Mouse (Mus musculus) liver, postnatal 0 days (tissue): ENCODE measurements around the gene Gpr108. TPM values are rescaled to one million over a fixed set of nuclear protein-coding genes. Genes with fewer than 3 reads are reported as not detected.

ENCODE experiments used
- ATAC-seq: fragments of 200-750 bp; cut with Nextera tagmentation; 2 replicates; pipeline ENCODE4 v1.8.0; 2017; ENCODE audit warnings: mild to moderate bottlenecking, moderate library complexity
- DNase-seq: peaks from one replicate; pipeline ENCODE4 v3.0.0-alpha.2; 2016
- H3K27ac ChIP-seq: fragments of 300-500 bp; sonication (generic); 2 replicates; pipeline ENCODE4 v1.5.1; 2014; ENCODE audit warnings: antibody characterized with exemption, moderate library complexity, mild to moderate bottlenecking, low read depth
- H3K27me3 ChIP-seq: fragments of 300-500 bp; sonication (generic); 2 replicates; pipeline ENCODE4 v1.6.1; 2014; ENCODE audit warnings: low read length, control low read depth, mixed read lengths; ENCODE audit not compliant: insufficient read depth
- H3K36me3 ChIP-seq: fragments of 300-500 bp; sonication (generic); replicated peaks from 2 replicates; pipeline ENCODE4 v1.6.1; 2014; ENCODE audit warnings: mild to moderate bottlenecking, control low read depth, low read length, moderate library complexity, mixed read lengths; ENCODE audit not compliant: insufficient read depth
- H3K4me1 ChIP-seq: fragments of 300-500 bp; sonication (generic); 2 replicates; pipeline ENCODE4 v1.6.1; 2014; ENCODE audit warnings: antibody characterized with exemption, mild to moderate bottlenecking, control low read depth; ENCODE audit not compliant: insufficient read depth
- H3K4me2 ChIP-seq: fragments of 300-500 bp; sonication (generic); 2 replicates; pipeline ENCODE4 v1.6.1; 2014; ENCODE audit warnings: low read depth, mild to moderate bottlenecking, low read length, moderate library complexity, mixed read lengths
- H3K4me3 ChIP-seq: fragments of 300-500 bp; sonication (generic); 2 replicates; pipeline ENCODE4 v1.5.1; 2014; ENCODE audit warnings: low read depth, low read length
- H3K9ac ChIP-seq: fragments of 300-500 bp; sonication (generic); replicated peaks from 2 replicates; pipeline ENCODE4 v1.6.1; 2014; ENCODE audit warnings: mild to moderate bottlenecking, moderate library complexity
- H3K9me3 ChIP-seq: fragments of 300-500 bp; sonication (generic); 2 replicates; pipeline ENCODE4 v1.6.1; 2016; ENCODE audit warnings: mild to moderate bottlenecking, control low read depth, low read length, mixed read lengths
- CTCF ChIP-seq: sonication (generic); IDR thresholded peaks from 2 replicates; pipeline ENCODE4 v1.5.1; 2016; ENCODE audit warnings: antibody characterized with exemption, low read depth
- EP300 ChIP-seq: IDR thresholded peaks from 2 replicates; pipeline ENCODE4 v1.6.1; 2016; ENCODE audit warnings: antibody characterized with exemption, low read depth, mild to moderate bottlenecking
- WGBS: fragments of 180-500 bp; shearing (Covaris S2); extraction: QIAGEN DNeasy Blood & Tissue Kit; methylation state at CpG from one replicate; pipeline ENCODE4 v1.1.7; 2014; ENCODE audit not compliant: insufficient replicate concordance; 5-methylcytosine and 5-hydroxymethylcytosine counted together
- polyA plus RNA-seq: library from polyadenylated mRNA; unstranded; fragments of >200 nt; fragmentation: Nextera tagmentation; extraction: Ambion mirVana; gene quantifications from 2 replicates; pipeline ENCODE4 v1.2.1, GENCODE M21; 2015

Gpr108 gene
- polyA plus RNA-seq, 1 experiment from 2014 or later = 9.2 TPM

DNA sequence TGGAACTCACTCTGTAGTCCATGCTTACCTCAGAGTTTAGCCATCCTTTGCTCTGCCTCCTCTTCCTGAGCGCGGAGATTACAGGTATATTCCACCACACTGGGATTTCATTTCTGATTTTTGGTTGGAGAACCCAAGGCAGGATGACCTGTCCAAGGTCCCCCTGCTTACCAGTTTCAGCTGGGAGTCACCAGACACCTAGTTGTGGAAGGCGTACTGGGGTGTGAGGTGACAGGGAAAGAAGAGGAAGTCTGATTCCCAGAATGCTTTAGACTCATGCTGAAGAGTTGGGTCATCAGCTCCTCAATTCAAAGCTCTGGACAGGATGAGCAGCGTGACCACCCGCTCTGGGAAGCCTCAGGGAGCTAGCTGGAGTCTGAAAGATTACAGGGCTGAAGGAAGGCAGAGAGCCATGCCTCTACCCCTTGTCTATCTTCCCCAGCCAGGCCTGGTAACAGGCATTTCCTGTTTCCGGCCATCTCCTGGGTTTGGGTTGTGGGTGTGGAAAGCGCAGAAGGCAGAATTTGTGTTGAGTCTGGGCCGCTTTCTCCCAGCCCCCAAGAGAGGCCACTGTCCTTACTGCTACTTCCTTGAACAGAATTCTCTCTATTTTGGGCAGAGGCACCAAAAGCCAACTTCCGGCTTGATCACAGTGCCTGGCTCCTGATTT is 41.9 kb upstream of the Gpr108 start:
- Histone ChIP-seq H3K4me2 (peak overlapping the region; percentile 14), H3K4me1 (peaks cover 11% of the 10 kb centered on the region; the same call in 1 of the 2 replicates), H3K36me3 (peaks cover 10% of the 10 kb centered on the region), H3K9me3 (0 out of 2 replicates have a peak, but pooled peaks cover 2% of the 10 kb centered on the region), H3K9ac (no peak overlapping the region), H3K27ac (peak overlapping the region; percentile 65), H3K27me3 (no peaks in the 10 kb centered on the region), H3K4me3 (no peak overlapping the region)
- 37% methylated on average over 9 of the region's 9 CpGs for WGBS
- TF ChIP-seq EP300 (peak; percentile 46; the same call in 1 of the 2 replicates), CTCF (no peak)
- peak; percentile 79 for ATAC-seq
- peak; percentile 53 for DNase-seq

DNA sequence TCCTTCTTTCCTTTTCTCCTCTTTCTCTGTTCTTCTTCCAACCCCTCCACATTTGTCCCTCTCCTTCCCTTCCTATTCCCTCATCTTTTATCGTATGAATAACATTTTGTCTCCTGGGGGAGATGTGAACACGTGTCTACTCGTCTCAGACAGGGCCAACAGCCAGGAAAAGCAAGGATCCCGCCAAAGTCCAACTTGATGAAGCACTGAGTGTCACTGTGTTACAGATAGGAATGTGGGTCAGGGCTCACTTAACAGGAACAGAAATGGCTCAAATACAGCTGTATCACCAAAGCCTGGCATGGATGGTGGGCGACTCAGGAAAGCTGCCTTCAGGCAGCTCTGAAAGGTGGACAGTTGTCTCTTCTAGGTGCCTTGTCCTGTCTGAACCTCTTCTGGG is 41.0 kb upstream of the Gpr108 start:
- 80% methylated on average over 5 of the region's 5 CpGs for WGBS
- ATAC-seq = no peak
- peaks cover 16% of the 10 kb centered on the region; the same call in 1 of the 2 replicates for H3K4me1 ChIP-seq
- DNase-seq = no peak
- H3K27ac ChIP-seq = peak overlapping the region; percentile 65; the same call in 1 of the 2 replicates
- H3K9me3 ChIP-seq = 0 out of 2 replicates have a peak, but pooled peaks cover 2% of the 10 kb centered on the region
- H3K4me2 ChIP-seq = no peak overlapping the region
- H3K27me3 ChIP-seq = no peaks in the 10 kb centered on the region
- peaks cover 10% of the 10 kb centered on the region for H3K36me3 ChIP-seq
- TF ChIP-seq CTCF = no peak
- TF ChIP-seq EP300 = no peak
- H3K9ac ChIP-seq = no peak overlapping the region
- H3K4me3 ChIP-seq = no peak overlapping the region

DNA sequence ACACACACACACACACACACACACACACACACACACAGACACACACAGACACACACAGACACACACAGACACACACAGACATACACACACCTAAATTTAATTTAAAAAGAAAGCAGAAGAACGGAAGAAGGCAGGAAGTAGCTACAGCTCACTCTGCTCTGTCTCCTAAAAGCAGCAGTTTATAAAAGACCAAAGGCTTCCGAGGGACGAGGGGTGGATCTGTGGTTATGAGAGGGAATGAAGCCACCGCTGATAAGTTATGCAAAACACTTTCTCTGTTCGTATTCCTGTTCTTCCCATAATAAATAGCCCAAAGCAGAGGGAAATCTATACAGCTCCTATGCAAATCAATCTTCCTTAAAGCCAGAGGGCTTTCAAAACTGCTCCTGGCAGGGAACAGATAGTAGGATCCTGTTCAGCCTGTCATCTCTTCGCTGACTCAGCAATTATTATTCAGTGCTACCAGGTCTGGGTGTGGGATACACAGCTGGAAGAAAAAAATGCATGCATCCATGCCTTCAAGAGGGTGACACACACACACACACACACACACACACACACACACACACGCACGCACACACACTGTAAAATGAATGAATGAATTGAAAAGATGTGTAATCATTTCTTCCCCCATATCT is 38.6 kb upstream of the Gpr108 start:
- peaks cover 5% of the 10 kb centered on the region for H3K36me3 ChIP-seq
- no peak for DNase-seq
- ATAC-seq = no peak
- H3K4me3 ChIP-seq = no peak overlapping the region
- no peak overlapping the region for H3K4me2 ChIP-seq
- TF ChIP-seq EP300 = no peak
- TF ChIP-seq CTCF = no peak
- H3K9ac ChIP-seq = no peak overlapping the region
- H3K4me1 ChIP-seq = peaks cover 16% of the 10 kb centered on the region; the same call in 1 of the 2 replicates
- 39% methylated on average over 8 of the region's 8 CpGs for WGBS
- no peak overlapping the region; the same call in 1 of the 2 replicates for H3K27ac ChIP-seq
- no peaks in the 10 kb centered on the region for H3K27me3 ChIP-seq
- 0 out of 2 replicates have a peak, but pooled peaks cover 2% of the 10 kb centered on the region for H3K9me3 ChIP-seq

DNA sequence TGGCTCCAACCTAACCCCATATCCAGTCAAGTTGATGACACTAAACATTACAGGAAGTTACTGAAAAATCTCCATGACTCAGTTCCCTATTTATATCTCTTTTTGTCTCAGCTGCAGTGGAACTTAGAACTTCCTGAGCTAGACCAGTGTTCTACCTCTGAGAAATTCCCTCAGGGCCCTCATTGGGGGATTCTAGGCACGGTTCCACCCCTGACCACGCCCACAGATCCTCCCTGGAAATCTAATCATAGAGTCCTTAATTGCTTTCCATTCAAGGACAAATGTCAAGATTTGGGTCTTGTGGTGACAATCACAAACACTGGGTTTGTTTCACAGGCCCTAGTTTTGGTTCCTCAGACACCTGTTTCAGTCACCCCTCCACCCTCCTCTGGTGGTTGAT is 36.8 kb upstream of the Gpr108 start:
- no peak for ATAC-seq
- H3K4me2 ChIP-seq = no peak overlapping the region
- H3K36me3 ChIP-seq = peaks cover 5% of the 10 kb centered on the region
- no peaks in the 10 kb centered on the region for H3K27me3 ChIP-seq
- H3K9ac ChIP-seq = no peak overlapping the region
- peaks cover 12% of the 10 kb centered on the region; the same call in 1 of the 2 replicates for H3K4me1 ChIP-seq
- 0 out of 2 replicates have a peak, but pooled peaks cover 2% of the 10 kb centered on the region for H3K9me3 ChIP-seq
- H3K27ac ChIP-seq = 0 out of 2 replicates have a peak overlapping the region, but pooled peaks have one; percentile 11
- WGBS = 39% methylated on average over 2 of the region's 2 CpGs
- H3K4me3 ChIP-seq = no peak overlapping the region
- TF ChIP-seq EP300 = no peak
- no peak for TF ChIP-seq CTCF
- no peak for DNase-seq

DNA sequence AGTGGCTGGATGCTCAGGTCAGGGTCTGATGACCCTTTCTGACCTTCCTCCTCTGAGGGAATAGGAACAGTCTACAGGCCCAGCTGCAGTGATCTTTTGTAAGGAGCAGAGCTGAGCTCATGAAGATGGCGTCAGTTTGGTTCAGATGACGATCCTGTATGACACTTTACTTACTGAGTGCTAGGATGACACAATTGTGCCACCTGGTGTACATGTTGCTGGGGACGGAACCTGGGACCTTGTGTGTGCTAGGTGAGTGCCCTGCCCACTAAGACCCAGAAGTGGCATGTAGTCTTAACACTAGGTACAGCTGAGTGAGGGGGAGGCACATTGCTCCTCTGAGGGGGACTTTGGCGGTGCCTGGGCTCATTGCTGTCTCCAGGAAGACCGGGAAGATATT is 35.7 kb upstream of the Gpr108 start:
- Histone ChIP-seq H3K27me3 (no peaks in the 10 kb centered on the region), H3K4me3 (no peak overlapping the region), H3K4me2 (no peak overlapping the region), H3K9ac (no peak overlapping the region), H3K27ac (no peak overlapping the region), H3K4me1 (0 out of 2 replicates have a peak, but pooled peaks cover 8% of the 10 kb centered on the region), H3K36me3 (peaks cover 5% of the 10 kb centered on the region), H3K9me3 (no peaks in the 10 kb centered on the region)
- ATAC-seq (no peak), DNase-seq (no peak)
- no peak for TF ChIP-seq EP300
- TF ChIP-seq CTCF = no peak
- 75% methylated on average over 5 of the region's 5 CpGs for WGBS

DNA sequence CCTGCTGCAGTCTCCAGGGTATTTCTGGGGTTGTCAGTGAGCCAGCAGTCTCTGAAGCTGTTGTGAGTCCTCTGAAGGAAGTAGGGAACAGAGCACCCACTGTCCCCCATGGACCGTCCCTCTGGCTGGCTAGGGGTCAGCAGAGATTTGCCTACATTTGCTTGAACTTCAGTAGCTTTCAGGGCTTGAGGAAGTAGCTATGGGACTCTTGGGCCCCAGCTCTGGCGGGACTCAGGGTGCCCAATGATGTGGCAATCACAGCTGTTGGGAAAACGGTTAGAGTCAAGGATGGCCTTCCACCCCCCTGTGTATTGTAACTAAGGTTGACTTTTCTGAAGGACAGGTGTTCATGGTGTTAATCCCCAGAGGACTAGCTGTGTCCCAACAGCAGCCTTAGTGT is 32.2 kb upstream of the Gpr108 start:
- peak; percentile 45 for DNase-seq
- ATAC-seq = peak; percentile 4; the same call in 1 of the 2 replicates
- peak overlapping the region; percentile 91 for H3K27ac ChIP-seq
- H3K4me1 ChIP-seq = peaks cover 25% of the 10 kb centered on the region
- H3K4me3 ChIP-seq = peak overlapping the region; percentile 57
- H3K9me3 ChIP-seq = no peaks in the 10 kb centered on the region
- H3K9ac ChIP-seq = peak overlapping the region; percentile 64
- no peak for TF ChIP-seq CTCF
- no peak for TF ChIP-seq EP300
- no peaks in the 10 kb centered on the region for H3K36me3 ChIP-seq
- H3K4me2 ChIP-seq = peak overlapping the region; percentile 58
- WGBS = 34% methylated on average over 3 of the region's 3 CpGs
- no peaks in the 10 kb centered on the region for H3K27me3 ChIP-seq
